Mouse (Mus musculus): Measurements from ENCODE around the gene Tmem151b. TPM values are rescaled to one million over a fixed set of nuclear protein-coding genes. Genes with fewer than 3 reads are reported as not detected.

The Tmem151b gene
- polyA plus RNA-seq (2014; fragmentation: Illumina TruSeq; extraction: RNeasy Lipid Tissue Mini Kit (QIAGEN cat#74804)) = 0.46 TPM

GRCm38 (mm10) chr17:45549617-45550181 lies at the start of gene Tmem151b:
Gene Tmem151b (minus strand): TSS chr17:45549677.

GRCm38 (mm10) chr17:45573087-45573779 lies 23.8 kb upstream of the Tmem151b start, which contains the start of gene Hsp90ab1:
Gene Hsp90ab1 (minus strand): TSS chr17:45573271.

DNA sequence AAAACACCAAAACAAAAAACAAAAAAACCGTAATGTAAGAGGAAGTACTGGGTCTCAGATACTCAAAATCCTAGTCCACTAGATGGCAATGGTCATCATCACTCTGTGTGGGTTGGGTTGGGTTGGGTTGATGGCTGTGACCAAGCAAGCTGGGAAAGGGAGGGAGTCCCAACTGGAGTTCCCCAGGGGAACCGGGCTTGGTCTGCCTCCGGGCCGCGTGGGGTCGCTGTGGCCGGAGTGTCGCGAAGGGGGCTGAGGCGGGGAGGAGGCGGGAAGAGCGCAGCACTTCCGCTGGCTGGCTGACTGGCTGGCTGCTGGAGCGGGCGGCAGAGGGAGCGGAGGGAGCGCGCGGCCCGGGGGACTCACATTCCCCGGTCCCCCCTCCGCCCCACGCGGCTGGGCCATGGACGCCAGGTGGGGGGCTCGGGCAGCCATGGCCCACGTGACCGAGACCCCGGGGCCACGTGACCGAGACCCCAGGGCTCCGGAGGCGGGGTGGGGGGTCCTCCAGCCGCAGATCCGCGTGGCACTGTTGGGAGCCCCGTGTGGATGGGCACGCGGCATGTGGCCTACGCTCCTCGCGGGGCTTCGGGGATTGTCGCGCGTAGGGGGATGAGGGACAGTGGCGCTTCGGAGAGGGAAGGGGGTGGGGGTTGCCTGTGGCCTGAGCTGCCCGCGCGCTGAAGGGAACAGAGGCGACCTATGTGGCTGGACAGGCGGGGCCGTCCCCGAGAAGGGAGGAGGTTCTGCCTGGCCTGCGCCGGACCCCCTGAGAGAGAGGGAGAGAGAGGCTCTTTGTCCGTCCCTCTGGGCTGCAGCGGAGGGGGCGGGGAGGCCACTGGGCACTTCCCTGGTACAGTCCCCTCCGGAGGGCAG lies 14.4 kb upstream of the Tmem151b start, which contains the start of gene Slc35b2:
Slc35b2 (plus strand) TSS at position 220 of the 876 bp plus-strand sequence.

DNA sequence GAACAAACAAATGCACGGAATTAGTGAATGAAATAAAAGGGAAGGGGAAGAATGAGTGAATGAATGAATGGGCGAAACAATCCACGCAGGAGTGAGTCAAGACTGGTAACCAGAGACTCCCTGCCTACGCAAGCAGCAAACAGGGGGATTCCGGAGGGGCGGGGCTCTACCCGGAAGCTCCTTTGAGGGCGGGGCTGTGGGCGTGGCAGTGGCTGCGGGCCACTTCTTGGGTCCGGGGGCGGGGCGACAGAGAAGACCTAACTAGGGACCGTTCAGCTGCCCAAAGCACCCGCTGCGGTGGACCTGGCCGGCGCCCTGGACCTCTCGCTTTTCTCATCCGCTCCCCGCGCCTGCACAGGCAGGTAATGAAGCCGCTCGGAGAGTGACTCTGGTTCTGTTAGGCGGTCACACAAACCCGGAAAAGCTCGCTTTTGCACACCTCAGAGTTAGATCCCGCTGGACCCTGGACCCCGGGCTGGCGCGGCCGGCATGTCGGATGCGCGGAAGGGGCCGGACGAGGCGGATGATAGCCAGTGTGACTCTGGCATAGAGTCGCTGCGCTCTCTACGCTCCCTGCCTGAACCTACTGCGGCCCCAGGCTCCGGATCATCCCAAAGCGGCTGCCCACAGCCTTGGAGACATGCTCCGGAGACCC lies 6.1 kb upstream of the Tmem151b start, which contains the start of gene Nfkbie:
Nfkbie (plus strand) TSS at position 252 of the 655 bp plus-strand sequence.

DNA sequence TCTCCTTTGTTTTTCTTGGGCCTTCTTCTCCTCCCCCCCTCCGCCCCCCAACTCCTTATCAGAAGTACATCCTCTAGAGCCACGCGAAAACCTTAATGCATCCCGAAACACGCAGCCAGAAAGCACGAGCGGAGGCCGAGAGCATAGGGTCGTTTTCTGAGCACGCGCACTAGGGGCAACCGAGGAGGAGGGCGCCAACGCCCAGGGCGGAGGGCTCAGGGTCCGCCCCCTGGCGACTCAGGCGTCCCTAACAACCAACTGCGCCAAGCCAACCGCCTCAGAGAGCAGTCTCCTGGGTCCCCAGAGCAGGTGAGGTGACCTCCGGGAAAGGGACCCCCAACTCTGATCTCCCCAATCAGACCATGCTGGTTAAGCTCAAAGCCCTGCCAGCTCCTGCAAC lies 26.2 kb downstream of the Tmem151b start, which contains the start of gene Tcte1:
Tcte1 (plus strand) TSS at position 172 of the 400 bp plus-strand sequence.

GRCm38 (mm10) chr17:45506700-45507189 lies 42.7 kb downstream of the Tmem151b start, which contains the start of gene Aars2:
Gene Aars2 (plus strand): TSS chr17:45506841.

Other genes with a start within 250 kb of the Tmem151b start
- gene Cdc5l, start 115.9 kb downstream of the Tmem151b start, polyA plus RNA-seq (2014; fragmentation: Illumina TruSeq; extraction: RNeasy Lipid Tissue Mini Kit (QIAGEN cat#74804)) = 85.7 TPM
- gene Spats1, start 74.3 kb downstream of the Tmem151b start, polyA plus RNA-seq (2014; fragmentation: Illumina TruSeq; extraction: RNeasy Lipid Tissue Mini Kit (QIAGEN cat#74804)) = 0.51 TPM
- gene Aars2, start 42.8 kb downstream of the Tmem151b start, polyA plus RNA-seq (2014; fragmentation: Illumina TruSeq; extraction: RNeasy Lipid Tissue Mini Kit (QIAGEN cat#74804)) = not detected
- 1.5 TPM for gene Tcte1, start 26.2 kb downstream of the Tmem151b start, polyA plus RNA-seq (2014; fragmentation: Illumina TruSeq; extraction: RNeasy Lipid Tissue Mini Kit (QIAGEN cat#74804))
- 1.00 TPM for gene Nfkbie, start 6.0 kb upstream of the Tmem151b start, polyA plus RNA-seq (2014; fragmentation: Illumina TruSeq; extraction: RNeasy Lipid Tissue Mini Kit (QIAGEN cat#74804))
- gene Slc35b2, start 14.2 kb upstream of the Tmem151b start, polyA plus RNA-seq (2014; fragmentation: Illumina TruSeq; extraction: RNeasy Lipid Tissue Mini Kit (QIAGEN cat#74804)) = 3.2 TPM
- 3,146 TPM for gene Hsp90ab1, start 23.6 kb upstream of the Tmem151b start, polyA plus RNA-seq (2014; fragmentation: Illumina TruSeq; extraction: RNeasy Lipid Tissue Mini Kit (QIAGEN cat#74804))
- gene Slc29a1, start 49.9 kb upstream of the Tmem151b start, polyA plus RNA-seq (2014; fragmentation: Illumina TruSeq; extraction: RNeasy Lipid Tissue Mini Kit (QIAGEN cat#74804)) = 9.0 TPM
- gene Mymx, start 52.4 kb upstream of the Tmem151b start, polyA plus RNA-seq (2014; fragmentation: Illumina TruSeq; extraction: RNeasy Lipid Tissue Mini Kit (QIAGEN cat#74804)) = not detected
- gene Capn11, start 109.6 kb upstream of the Tmem151b start, polyA plus RNA-seq (2014; fragmentation: Illumina TruSeq; extraction: RNeasy Lipid Tissue Mini Kit (QIAGEN cat#74804)) = 0.29 TPM
- gene Mrpl14, start 136.6 kb upstream of the Tmem151b start, polyA plus RNA-seq (2014; fragmentation: Illumina TruSeq; extraction: RNeasy Lipid Tissue Mini Kit (QIAGEN cat#74804)) = 1.3 TPM
- gene Tmem63b, start 137.2 kb upstream of the Tmem151b start, polyA plus RNA-seq (2014; fragmentation: Illumina TruSeq; extraction: RNeasy Lipid Tissue Mini Kit (QIAGEN cat#74804)) = 4.7 TPM
- not detected for gene 1600014C23Rik, start 184.2 kb upstream of the Tmem151b start, polyA plus RNA-seq (2014; fragmentation: Illumina TruSeq; extraction: RNeasy Lipid Tissue Mini Kit (QIAGEN cat#74804))

Data from ovary, adult 10 weeks (tissue).